Mouse (Mus musculus) monocyte, adult 2 months (primary cell): ENCODE measurements at regions not wholly inside any gene's neighbourhood (a gene's known extent, or its start where the extent isn't known, plus 50 kb on each side); places are given as distances from the start of the nearest gene placed in this dataset.

Experiments
- DNase-seq, 2 experiments: peaks; one replicate each; pipeline ENCODE4 v3.0.0; 2022; ENCODE audit warnings: low spot score in 2 of 2, low read depth in 1 of 2

DNA sequence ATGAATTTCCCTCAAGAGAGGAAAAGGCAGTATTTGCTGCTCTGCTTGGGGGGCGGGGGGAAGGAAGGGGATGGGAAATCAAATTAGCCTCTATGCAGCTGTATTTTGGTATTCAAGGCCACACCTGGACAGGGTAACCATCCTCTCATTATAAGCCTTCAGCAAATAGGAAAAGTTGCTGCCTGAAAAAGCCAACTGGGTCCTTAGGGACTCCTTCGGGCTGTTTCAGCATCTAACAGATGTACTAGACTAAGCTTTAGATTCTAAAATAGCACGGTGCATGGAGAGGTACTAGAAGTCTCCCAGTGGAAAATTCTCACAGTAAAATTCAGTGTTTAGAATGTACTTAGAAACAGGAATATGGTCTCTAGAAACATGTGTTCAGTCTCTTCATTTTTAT is 183.1 kb downstream of the Gm13691 start:
- no peak for DNase-seq

DNA sequence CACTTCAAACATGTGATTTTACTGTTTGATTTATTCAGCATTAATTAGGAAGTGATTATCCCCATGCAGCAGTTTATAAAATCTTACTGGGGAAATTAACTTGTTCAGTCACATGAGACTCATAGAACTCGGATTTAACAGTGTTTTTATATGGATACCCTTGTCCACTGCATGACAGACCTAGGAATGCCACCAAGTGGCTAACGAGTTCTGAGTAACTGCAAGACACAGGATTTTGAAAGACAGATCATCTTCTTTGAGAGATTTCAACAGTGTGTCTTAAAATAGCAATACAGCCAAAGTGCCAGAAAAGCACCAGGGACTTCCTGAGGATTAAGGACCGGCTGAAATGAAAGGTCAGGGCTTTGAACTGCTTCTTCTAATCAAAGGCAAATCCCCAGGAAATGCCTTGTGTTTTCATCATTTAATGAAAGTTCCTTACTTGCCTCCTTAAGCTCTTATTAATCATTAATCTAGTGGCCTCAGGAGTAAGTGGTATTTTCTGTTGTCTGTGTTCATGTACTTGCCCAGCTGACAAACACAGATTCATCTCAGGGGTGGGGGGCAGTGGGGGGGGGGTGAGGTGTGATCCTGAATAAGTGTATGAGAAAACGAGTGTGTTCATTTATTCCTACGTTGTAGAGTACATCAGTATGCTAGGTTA is 193.4 kb downstream of the Gm13691 start:
- no peak for DNase-seq

DNA sequence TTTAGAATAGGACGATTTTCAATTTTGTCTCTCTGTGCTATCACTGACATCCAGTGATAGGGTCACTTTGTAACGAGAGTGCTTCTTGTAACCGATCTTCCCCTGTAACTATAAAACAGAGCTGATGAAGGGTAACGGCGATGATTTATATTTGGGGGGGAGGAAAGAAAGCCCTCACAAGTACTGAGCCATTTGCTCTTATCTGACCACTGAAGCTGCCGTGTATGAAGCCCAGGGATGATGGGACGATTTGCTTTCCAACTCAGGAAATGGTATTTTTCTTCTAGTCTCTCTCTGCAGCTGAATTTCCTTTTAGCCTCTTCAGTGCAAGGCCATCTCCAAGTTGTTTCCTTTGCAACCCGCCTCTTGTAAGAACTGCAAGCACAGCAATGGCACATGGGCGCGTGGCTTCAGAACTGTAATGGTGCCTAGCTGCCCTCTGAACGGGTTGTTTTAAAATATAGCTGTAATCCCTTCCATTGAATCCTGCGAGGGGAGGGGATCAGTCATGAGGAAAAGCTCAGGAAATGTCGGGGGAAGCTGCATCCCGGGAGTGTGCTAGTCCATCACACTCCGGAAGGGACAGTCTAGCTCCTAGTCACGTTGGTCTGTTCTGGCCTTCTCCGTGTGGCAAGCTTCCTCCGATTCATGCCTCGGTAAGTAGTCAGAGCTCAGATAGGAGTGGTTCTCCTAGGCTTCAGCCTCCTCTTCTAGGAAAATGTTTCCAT is 194.1 kb downstream of the Gm13691 start:
- DNase-seq, result no peak

GRCm38 (mm10) chr2:84185016-84185330 is 194.6 kb downstream of the Gm13691 start:
- no peak for DNase-seq

- DNase-seq, result no peak
Observed at GRCm38 (mm10) chr2:84186126-84186701, 195.9 kb downstream of the Gm13691 start.

- no peak for DNase-seq
Observed at GRCm38 (mm10) chr2:84187456-84187855, 197.1 kb downstream of the Gm13691 start.

GRCm38 (mm10) chr2:84189302-84189701 is 198.9 kb downstream of the Gm13691 start:
- DNase-seq, result no peak

DNA sequence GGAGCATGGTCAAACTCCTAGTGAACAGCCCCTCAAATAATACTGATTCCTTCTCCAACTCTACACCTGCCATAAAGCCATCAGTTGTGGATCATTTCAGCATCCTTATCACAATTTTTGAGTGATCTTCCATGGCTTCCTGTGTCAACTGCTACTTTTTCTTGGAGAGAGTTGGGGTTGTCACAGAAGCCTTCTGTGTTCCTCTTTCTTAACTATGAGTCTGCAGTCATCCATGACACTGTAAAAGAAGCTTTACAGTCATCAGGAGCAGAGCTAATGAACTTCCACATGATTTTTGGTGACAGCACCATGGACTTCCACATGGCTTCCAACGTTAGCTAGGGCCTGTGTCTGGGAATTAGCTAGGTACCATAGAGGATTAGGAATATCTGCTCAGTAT is 208.1 kb downstream of the Calcrl start:
- no peak for DNase-seq

GRCm38 (mm10) chr2:84222049-84222448 is 203.2 kb downstream of the Calcrl start:
- DNase-seq, result no peak

GRCm38 (mm10) chr2:84229777-84230176 is 195.4 kb downstream of the Calcrl start:
- DNase-seq, result no peak

- DNase-seq, result no peak
Observed at GRCm38 (mm10) chr2:84235641-84236040, 189.6 kb downstream of the Calcrl start.

GRCm38 (mm10) chr2:84241244-84241643 is 184.0 kb downstream of the Calcrl start:
- DNase-seq, result no peak

DNA sequence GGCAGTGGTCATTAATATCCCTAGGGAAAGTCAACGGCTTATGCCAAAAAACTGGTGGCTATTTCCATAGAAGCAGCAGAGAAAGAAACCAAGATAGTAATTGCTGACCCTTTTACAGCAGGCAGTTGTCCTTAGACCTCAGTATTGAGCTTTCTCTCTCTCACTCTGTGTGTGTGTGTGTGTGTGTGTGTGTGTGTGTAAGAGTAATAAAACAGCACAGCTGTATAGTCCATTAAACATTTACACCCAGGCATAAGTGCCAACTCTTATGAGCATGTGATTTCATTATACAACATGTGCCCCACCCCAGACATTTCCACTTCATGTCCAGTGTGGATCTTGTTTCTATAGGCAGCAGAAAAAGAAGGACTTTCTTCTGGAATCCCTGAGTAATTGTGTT is 183.2 kb downstream of the Calcrl start:
- DNase-seq, result no peak

GRCm38 (mm10) chr2:84245900-84246299 is 179.3 kb downstream of the Calcrl start:
- no peak for DNase-seq

GRCm38 (mm10) chr2:84246562-84246961 is 178.6 kb downstream of the Calcrl start:
- no peak for DNase-seq

- DNase-seq, result no peak
Observed at GRCm38 (mm10) chr2:84248169-84248568, 177.0 kb downstream of the Calcrl start.

DNA sequence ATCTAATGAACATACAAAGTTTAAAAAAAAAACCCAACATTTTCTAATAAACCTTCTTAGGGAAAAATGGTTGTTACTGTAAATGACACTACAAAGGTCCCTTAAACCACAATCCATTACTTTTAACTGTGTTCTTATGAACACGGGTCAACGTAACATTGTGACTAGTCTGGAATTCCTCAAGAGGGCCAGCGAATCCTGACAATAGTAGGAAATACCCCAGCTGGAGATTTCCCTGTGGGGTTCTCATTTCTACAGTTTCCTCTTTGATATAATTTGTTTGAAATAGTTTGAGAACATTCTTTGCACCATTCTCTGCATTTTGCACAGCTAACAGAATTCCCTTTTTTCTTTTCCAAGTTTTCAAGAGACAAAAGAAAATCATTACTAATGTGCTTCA is 175.3 kb downstream of the Calcrl start:
- DNase-seq, result no peak

- no peak for DNase-seq
Observed at GRCm38 (mm10) chr2:84252076-84252475, 173.1 kb downstream of the Calcrl start.

DNA sequence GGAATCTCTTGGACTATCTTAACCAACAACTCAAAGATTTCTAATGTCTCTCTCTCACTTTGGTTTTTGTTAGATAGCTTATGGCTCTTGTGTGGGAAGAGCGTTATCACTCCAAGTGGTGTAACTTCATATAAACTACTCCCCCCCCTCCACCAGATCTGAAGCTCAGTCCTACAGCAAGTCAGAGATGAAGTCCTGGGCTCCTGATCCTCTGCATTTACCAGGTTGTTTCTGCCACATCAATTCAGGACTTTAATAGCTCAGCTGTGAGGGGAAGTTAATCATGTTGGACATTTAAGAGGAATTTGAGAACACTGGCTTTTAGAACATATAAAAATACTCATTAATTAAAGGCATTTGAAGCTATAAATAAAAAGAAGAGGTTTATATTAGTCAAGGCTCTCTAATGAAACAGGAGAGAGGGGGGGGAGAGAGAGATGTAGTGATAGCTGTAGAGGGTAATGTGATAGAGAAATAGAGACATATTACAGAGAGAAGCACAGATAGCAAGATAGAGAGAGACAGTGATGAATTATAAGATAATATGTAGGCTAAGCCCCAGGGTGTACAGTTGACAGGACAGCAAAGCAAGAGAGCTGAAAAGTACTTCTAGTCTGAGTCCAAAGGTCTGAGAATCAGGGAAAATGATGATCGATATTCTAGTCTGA is 166.7 kb downstream of the Calcrl start:
- no peak for DNase-seq

- no peak for DNase-seq
Observed at GRCm38 (mm10) chr2:84259222-84259621, 166.0 kb downstream of the Calcrl start.

DNA sequence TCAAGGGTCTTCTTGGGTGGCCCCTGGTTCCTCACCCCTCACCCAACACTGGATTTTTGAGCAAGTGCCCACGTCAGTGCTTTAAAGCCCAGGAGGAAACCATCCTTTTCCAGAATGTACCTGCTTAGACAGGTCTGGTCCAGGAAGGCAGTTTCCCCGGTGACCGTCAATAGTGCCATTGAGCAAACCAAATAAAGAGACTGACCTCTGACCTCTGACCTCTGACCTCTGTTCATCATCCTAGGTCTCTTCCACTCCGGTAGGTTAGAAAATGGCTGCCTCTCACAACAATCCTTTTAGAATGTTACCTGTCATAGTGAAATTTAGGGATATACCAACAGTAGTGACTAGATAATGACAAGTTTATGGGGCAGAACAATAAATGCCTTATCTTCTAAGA is 164.5 kb downstream of the Calcrl start:
- no peak for DNase-seq

GRCm38 (mm10) chr2:84261481-84261880 is 163.7 kb downstream of the Calcrl start:
- no peak for DNase-seq
